Mouse (Mus musculus): Measurements from ENCODE around the gene Mrpl49.

GRCm38 (mm10) chr19:6040002-6040401 is 17.6 kb downstream of the Mrpl49 start:
- TF ChIP-seq CTCF (IDR thresholded peaks at IDR 0.05; ENCODE audit: low read depth, low read length) (no peak), TAL1 (conservative IDR thresholded peaks at IDR 0.05; ENCODE audit: low read depth, low read length) (no peak), GATA1 (IDR thresholded peaks at IDR 0.05; ENCODE audit: borderline replicate concordance, low read length) (no peak), POLR2AphosphoS5 (IDR thresholded peaks at IDR 0.05; ENCODE audit: insufficient replicate concordance, low read depth, low read length) (no peak), GATA2 (IDR thresholded peaks at IDR 0.05; ENCODE audit: borderline replicate concordance, low read depth, low read length) (no peak)
